Mouse (Mus musculus) lung, postnatal 0 days (tissue): ENCODE measurements around the gene Camk2n1.

Source experiments
- CTCF ChIP-seq: IDR thresholded peaks from 2 replicates; pipeline ENCODE4 v1.5.1; 2016; ENCODE audit warnings: antibody characterized with exemption, mild to moderate bottlenecking
- EP300 ChIP-seq: IDR thresholded peaks from 2 replicates; pipeline ENCODE4 v1.6.1; 2016; ENCODE audit warnings: antibody characterized with exemption, mild to moderate bottlenecking, control low read depth

GRCm38 (mm10) chr4:138407479-138408194 is 46.5 kb upstream of the Camk2n1 start:
- no peak for TF ChIP-seq CTCF
- TF ChIP-seq EP300 = peak; percentile 42; the same call in 1 of the 2 replicates
